Mouse (Mus musculus): ENCODE results near the gene Kmt2c. TPM values are rescaled to one million over a fixed set of nuclear protein-coding genes. Genes with fewer than 3 reads are reported as not detected.
A peak's percentile ranks its signal among the peaks of the same experiment; 100 is the strongest.
"Not testable (repeated sequence)": the region's sequence is repeated elsewhere in the genome, so short reads cannot be mapped to it uniquely, and the experiment has no call there.

Kmt2c gene
- polyA plus RNA-seq, 1 experiment from 2014 or later: 13.6 TPM

- peak; percentile 89 for ATAC-seq (ENCODE audit: insufficient read depth, low FRiP score)
- Histone ChIP-seq H3K4me1 (ENCODE audit: control insufficient read depth, insufficient read depth, low read length) (peaks cover 11% of the 10 kb centered on the region), H3K9me3 (replicated peaks; ENCODE audit: control insufficient read depth, low read length) (no peaks in the 10 kb centered on the region), H3K27me3 (ENCODE audit: control insufficient read depth, insufficient read depth, low read length) (no peaks in the 10 kb centered on the region), H3K36me3 (ENCODE audit: control insufficient read depth, insufficient read depth, low read length) (no peaks in the 10 kb centered on the region), H3K9ac (ENCODE audit: low read length) (peak overlapping the region; percentile 96), H3K4me3 (replicated peaks; ENCODE audit: low read length) (peak overlapping the region; percentile 98), H3K27ac (ENCODE audit: low read length) (peak overlapping the region; percentile 100), H3K4me2 (ENCODE audit: low read depth, low read length) (peak overlapping the region; percentile 63)
- under 1% methylated on average over 44 of the region's 87 CpGs for WGBS
These were observed 339 bp upstream of the Kmt2c start for GRCm38 (mm10) chr5:25498821-25499422.

- peak; percentile 14; the same call in 1 of the 2 replicates for ATAC-seq (ENCODE audit: insufficient read depth, low FRiP score)
- Histone ChIP-seq H3K27ac (ENCODE audit: low read length) (peak overlapping the region; percentile 99), H3K4me3 (replicated peaks; ENCODE audit: low read length) (peak overlapping the region; percentile 98), H3K36me3 (ENCODE audit: control insufficient read depth, insufficient read depth, low read length) (no peaks in the 10 kb centered on the region), H3K9me3 (replicated peaks; ENCODE audit: control insufficient read depth, low read length) (no peaks in the 10 kb centered on the region), H3K4me1 (ENCODE audit: control insufficient read depth, insufficient read depth, low read length) (peaks cover 11% of the 10 kb centered on the region), H3K4me2 (ENCODE audit: low read depth, low read length) (peak overlapping the region; percentile 79), H3K9ac (ENCODE audit: low read length) (peak overlapping the region; percentile 96), H3K27me3 (ENCODE audit: control insufficient read depth, insufficient read depth, low read length) (no peaks in the 10 kb centered on the region)
- under 1% methylated on average over 74 of the region's 78 CpGs for WGBS
These were observed 750 bp downstream of the Kmt2c start for GRCm38 (mm10) chr5:25497720-25498345.

- H3K27me3 ChIP-seq (ENCODE audit: control insufficient read depth, insufficient read depth, low read length): no peaks in the 10 kb centered on the region
- peak overlapping the region; percentile 79 for H3K4me2 ChIP-seq (ENCODE audit: low read depth, low read length)
- peak overlapping the region; percentile 98 for H3K4me3 ChIP-seq (replicated peaks; ENCODE audit: low read length)
- peaks cover 11% of the 10 kb centered on the region for H3K4me1 ChIP-seq (ENCODE audit: control insufficient read depth, insufficient read depth, low read length)
- H3K9me3 ChIP-seq (replicated peaks; ENCODE audit: control insufficient read depth, low read length): no peaks in the 10 kb centered on the region
- peak overlapping the region; percentile 99 for H3K27ac ChIP-seq (ENCODE audit: low read length)
- no peaks in the 10 kb centered on the region for H3K36me3 ChIP-seq (ENCODE audit: control insufficient read depth, insufficient read depth, low read length)
- 1% methylated on average over 10 of the region's 10 CpGs for WGBS
- H3K9ac ChIP-seq (ENCODE audit: low read length): peak overlapping the region; percentile 96
- ATAC-seq (ENCODE audit: insufficient read depth, low FRiP score): no peak
These were observed 1.2 kb downstream of the Kmt2c start for GRCm38 (mm10) chr5:25497369-25497719.

GRCm38 (mm10) chr5:25496652-25497051 is 1.9 kb downstream of the Kmt2c start:
- H3K27ac ChIP-seq (ENCODE audit: low read length): no peak overlapping the region
- H3K4me3 ChIP-seq (replicated peaks; ENCODE audit: low read length): peak overlapping the region; percentile 98
- H3K36me3 ChIP-seq (ENCODE audit: control insufficient read depth, insufficient read depth, low read length): no peaks in the 10 kb centered on the region
- H3K9me3 ChIP-seq (replicated peaks; ENCODE audit: control insufficient read depth, low read length): no peaks in the 10 kb centered on the region
- H3K4me1 ChIP-seq (ENCODE audit: control insufficient read depth, insufficient read depth, low read length): peaks cover 11% of the 10 kb centered on the region
- no peak for ATAC-seq (ENCODE audit: insufficient read depth, low FRiP score)
- peak overlapping the region; percentile 79 for H3K4me2 ChIP-seq (ENCODE audit: low read depth, low read length)
- H3K27me3 ChIP-seq (ENCODE audit: control insufficient read depth, insufficient read depth, low read length): no peaks in the 10 kb centered on the region
- WGBS: 39% methylated on average over 2 of the region's 2 CpGs
- H3K9ac ChIP-seq (ENCODE audit: low read length): peak overlapping the region; percentile 96; the same call in 1 of the 2 replicates

GRCm38 (mm10) chr5:25478863-25479262 is 19.7 kb downstream of the Kmt2c start:
- no peak for ATAC-seq (ENCODE audit: insufficient read depth, low FRiP score)
- Histone ChIP-seq H3K27me3 (ENCODE audit: control insufficient read depth, insufficient read depth, low read length) (no peaks in the 10 kb centered on the region), H3K9me3 (replicated peaks; ENCODE audit: control insufficient read depth, low read length) (no peaks in the 10 kb centered on the region)

GRCm38 (mm10) chr5:25475789-25476188 is 22.8 kb downstream of the Kmt2c start:
- Histone ChIP-seq H3K9me3 (replicated peaks; ENCODE audit: control insufficient read depth, low read length) (no peaks in the 10 kb centered on the region), H3K27me3 (ENCODE audit: control insufficient read depth, insufficient read depth, low read length) (no peaks in the 10 kb centered on the region), H3K36me3 (ENCODE audit: control insufficient read depth, insufficient read depth, low read length) (no peaks in the 10 kb centered on the region), H3K4me2 (ENCODE audit: low read depth, low read length) (no peak overlapping the region), H3K4me3 (replicated peaks; ENCODE audit: low read length) (no peak overlapping the region), H3K27ac (ENCODE audit: low read length) (no peak overlapping the region), H3K4me1 (ENCODE audit: control insufficient read depth, insufficient read depth, low read length) (no peaks in the 10 kb centered on the region; the same call in 1 of the 2 replicates), H3K9ac (ENCODE audit: low read length) (no peak overlapping the region)
- no peak for ATAC-seq (ENCODE audit: insufficient read depth, low FRiP score)
- WGBS: 65% methylated on average over 2 of the region's 2 CpGs

More at GRCm38 (mm10) chr5:25478863-25479262, 19.7 kb downstream of the Kmt2c start:
- Histone ChIP-seq H3K27ac (ENCODE audit: low read length) (no peak overlapping the region), H3K4me2 (ENCODE audit: low read depth, low read length) (no peak overlapping the region), H3K9ac (ENCODE audit: low read length) (no peak overlapping the region), H3K4me1 (ENCODE audit: control insufficient read depth, insufficient read depth, low read length) (no peaks in the 10 kb centered on the region), H3K36me3 (ENCODE audit: control insufficient read depth, insufficient read depth, low read length) (no peaks in the 10 kb centered on the region), H3K4me3 (replicated peaks; ENCODE audit: low read length) (no peak overlapping the region)

- no peaks in the 10 kb centered on the region for H3K36me3 ChIP-seq (ENCODE audit: control insufficient read depth, insufficient read depth, low read length)
- ATAC-seq (ENCODE audit: insufficient read depth, low FRiP score): no peak
- 4% methylated on average over 6 of the region's 6 CpGs for WGBS
- no peaks in the 10 kb centered on the region; the same call in 1 of the 2 replicates for H3K4me1 ChIP-seq (ENCODE audit: control insufficient read depth, insufficient read depth, low read length)
- H3K27ac ChIP-seq (ENCODE audit: low read length): peak overlapping the region; percentile 28; the same call in 1 of the 2 replicates
- H3K27me3 ChIP-seq (ENCODE audit: control insufficient read depth, insufficient read depth, low read length): no peaks in the 10 kb centered on the region
- peak overlapping the region; percentile 45 for H3K4me3 ChIP-seq (replicated peaks; ENCODE audit: low read length)
- peak overlapping the region; percentile 53 for H3K4me2 ChIP-seq (ENCODE audit: low read depth, low read length)
- H3K9ac ChIP-seq (ENCODE audit: low read length): peak overlapping the region; percentile 45
- no peaks in the 10 kb centered on the region for H3K9me3 ChIP-seq (replicated peaks; ENCODE audit: control insufficient read depth, low read length)
These were observed 26.5 kb downstream of the Kmt2c start for GRCm38 (mm10) chr5:25472070-25472469.

- Histone ChIP-seq H3K27me3 (ENCODE audit: control insufficient read depth, insufficient read depth, low read length) (no peaks in the 10 kb centered on the region), H3K27ac (ENCODE audit: low read length) (no peak overlapping the region), H3K4me1 (ENCODE audit: control insufficient read depth, insufficient read depth, low read length) (no peaks in the 10 kb centered on the region), H3K9ac (ENCODE audit: low read length) (no peak overlapping the region), H3K9me3 (replicated peaks; ENCODE audit: control insufficient read depth, low read length) (no peaks in the 10 kb centered on the region), H3K4me2 (ENCODE audit: low read depth, low read length) (no peak overlapping the region), H3K36me3 (ENCODE audit: control insufficient read depth, insufficient read depth, low read length) (no peaks in the 10 kb centered on the region), H3K4me3 (replicated peaks; ENCODE audit: low read length) (no peak overlapping the region)
- no peak for ATAC-seq (ENCODE audit: insufficient read depth, low FRiP score)
- WGBS: 82% methylated on average over 1 of the region's 1 CpGs
These were observed 36.6 kb downstream of the Kmt2c start for GRCm38 (mm10) chr5:25461956-25462355.

- not testable (repeated sequence) for ATAC-seq (ENCODE audit: insufficient read depth, low FRiP score); H3K36me3 ChIP-seq (ENCODE audit: control insufficient read depth, insufficient read depth, low read length)
These were observed 43.2 kb downstream of the Kmt2c start for GRCm38 (mm10) chr5:25455432-25455831.

More at GRCm38 (mm10) chr5:25455432-25455831, 43.2 kb downstream of the Kmt2c start:
- H3K9me3 ChIP-seq (replicated peaks; ENCODE audit: control insufficient read depth, low read length); H3K4me2 ChIP-seq (ENCODE audit: low read depth, low read length); H3K27me3 ChIP-seq (ENCODE audit: control insufficient read depth, insufficient read depth, low read length); H3K27ac ChIP-seq (ENCODE audit: low read length); H3K4me3 ChIP-seq (replicated peaks; ENCODE audit: low read length); H3K4me1 ChIP-seq (ENCODE audit: control insufficient read depth, insufficient read depth, low read length); H3K9ac ChIP-seq (ENCODE audit: low read length): not testable (repeated sequence)

Data from stomach, embryonic 16.5 days (tissue).